In genomic region chr6:50011071-50011470, GRCm38 (mm10) we compare ENCODE assay signal across 26 mouse cellular contexts.
DNase-seq lines count a peak whose midpoint lies in the region; ATAC-seq and TF ChIP-seq lines count a peak whose summit lies in the region.
"Had no signal": no experiment of that assay in that cellular context is flagged by ENCODE, and none has a peak within 500 bp of the region (broad histone marks: within the 10 kb centered on the region; RNA-seq: fewer than 3 reads in every experiment).

No protein-coding gene starts in this region.

- 0 out of 2 replicates have a peak, but pooled peaks cover 6% of the 10 kb centered on the region for H3K4me1 ChIP-seq in kidney, postnatal 0 days (replicated peaks; ENCODE audit: insufficient read depth, low read length)
- peaks cover 21% of the 10 kb centered on the region for H3K4me1 ChIP-seq in kidney, embryonic 15.5 days
- H3K4me1 ChIP-seq in midbrain, embryonic 13.5 days (replicated peaks): no peaks in the 10 kb centered on the region

- ATAC-seq in kidney, postnatal 0 days (replicated peaks; ENCODE audit: low FRiP score, low read depth): no peak
- ATAC-seq in kidney, embryonic 15.5 days (replicated peaks; ENCODE audit: low FRiP score): no peak
- no peak for ATAC-seq in midbrain, embryonic 13.5 days
- ATAC-seq: intestine, embryonic 16.5 days had no signal

- WGBS in kidney, postnatal 0 days: 78% methylated on average over 12 of the region's 12 CpGs
- WGBS in kidney, embryonic 15.5 days: 72% methylated on average over 12 of the region's 12 CpGs
- 84% methylated on average over 12 of the region's 12 CpGs for WGBS in midbrain, embryonic 13.5 days

- H3K9me3 ChIP-seq in kidney, postnatal 0 days (replicated peaks; ENCODE audit: low read length): no peaks in the 10 kb centered on the region
- no peaks in the 10 kb centered on the region for H3K9me3 ChIP-seq in kidney, embryonic 15.5 days (replicated peaks)
- no peaks in the 10 kb centered on the region for H3K9me3 ChIP-seq in midbrain, embryonic 13.5 days
- H3K9me3 ChIP-seq: embryonic facial prominence, embryonic 12.5 days; heart, embryonic 15.5 days; hindbrain, embryonic 15.5 days; liver, embryonic 15.5 days; lung, embryonic 15.5 days; megakaryocyte, embryonic 14.5 days had no signal

- H3K9ac ChIP-seq in kidney, postnatal 0 days (ENCODE audit: low read depth, low read length): no peak overlapping the region
- no peak overlapping the region for H3K9ac ChIP-seq in kidney, embryonic 15.5 days
- H3K9ac ChIP-seq in midbrain, embryonic 13.5 days (replicated peaks): no peak overlapping the region
- H3K9ac ChIP-seq: embryonic facial prominence, embryonic 12.5 days; heart, embryonic 15.5 days; hindbrain, embryonic 15.5 days; liver, embryonic 15.5 days; lung, embryonic 15.5 days had no signal

- TF ChIP-seq CTCF in kidney, postnatal 0 days (IDR thresholded peaks at IDR 0.05; ENCODE audit: low read depth): no peak

- H3K4me2 ChIP-seq in kidney, postnatal 0 days (ENCODE audit: low read length): no peak overlapping the region
- H3K4me2 ChIP-seq in kidney, embryonic 15.5 days: no peak overlapping the region
- no peak overlapping the region for H3K4me2 ChIP-seq in midbrain, embryonic 13.5 days (replicated peaks)
- H3K4me2 ChIP-seq: embryonic facial prominence, embryonic 12.5 days; heart, embryonic 15.5 days; hindbrain, embryonic 15.5 days; liver, embryonic 15.5 days; lung, embryonic 15.5 days had no signal

- no peaks in the 10 kb centered on the region for H3K36me3 ChIP-seq in kidney, postnatal 0 days (ENCODE audit: insufficient read depth, low read length)
- no peaks in the 10 kb centered on the region for H3K36me3 ChIP-seq in kidney, embryonic 15.5 days
- no peaks in the 10 kb centered on the region for H3K36me3 ChIP-seq in midbrain, embryonic 13.5 days
- H3K36me3 ChIP-seq: embryonic facial prominence, embryonic 12.5 days; heart, embryonic 15.5 days; hindbrain, embryonic 15.5 days; liver, embryonic 15.5 days; lung, embryonic 15.5 days had no signal

- no peak for DNase-seq in kidney, postnatal 0 days (ENCODE audit: low spot score)
- peak; percentile 20 for DNase-seq in MN1 (ENCODE audit: low spot score)
- peak; percentile 68 for DNase-seq in naive thymus-derived CD4-positive, alpha-beta T cell, adult 2 months (ENCODE audit: low read depth)
- peak; percentile 9 to 27 for DNase-seq in thymus, postnatal 10 days (ENCODE audit: low spot score in 2 of 2)
- DNase-seq in embryo, embryonic 9.5 days (ENCODE audit: extremely low spot score): no peak
- DNase-seq in ovary, postnatal 14 days (ENCODE audit: low spot score): no peak
- DNase-seq: adrenal gland, postnatal 25 days; B cell, adult 2 months; cerebellum, adult 9-11 months; gastrocnemius, postnatal 36 days; heart, postnatal 36 days; kidney, adult 9 months; kidney, postnatal 36 days; lung, postnatal 36 days; midbrain, embryonic 14.5 days; right cerebral cortex, postnatal 4 days had no signal

- H3K27ac ChIP-seq in kidney, postnatal 0 days: 0 out of 2 replicates have a peak overlapping the region, but pooled peaks have one; percentile 31
- H3K27ac ChIP-seq in kidney, embryonic 15.5 days: no peak overlapping the region
- H3K27ac ChIP-seq in midbrain, embryonic 13.5 days: no peak overlapping the region
- H3K27ac ChIP-seq: embryonic facial prominence, embryonic 12.5 days; heart, embryonic 15.5 days; left cerebral cortex, adult 2 months; liver, embryonic 15.5 days; lung, embryonic 15.5 days had no signal

- H3K4me3 ChIP-seq in kidney, postnatal 0 days (replicated peaks; ENCODE audit: low read depth, low read length): no peak overlapping the region
- H3K4me3 ChIP-seq in kidney, embryonic 15.5 days (replicated peaks): no peak overlapping the region
- H3K4me3 ChIP-seq in midbrain, embryonic 13.5 days (replicated peaks): no peak overlapping the region
- H3K4me3 ChIP-seq: embryonic facial prominence, embryonic 12.5 days; heart, embryonic 15.5 days; hindbrain, embryonic 15.5 days; left cerebral cortex, adult 2 months; liver, embryonic 15.5 days; lung, embryonic 15.5 days; megakaryocyte, embryonic 14.5 days had no signal

- no peaks in the 10 kb centered on the region for H3K27me3 ChIP-seq in kidney, postnatal 0 days (ENCODE audit: insufficient read depth, low read length)
- H3K27me3 ChIP-seq in kidney, embryonic 15.5 days: no peaks in the 10 kb centered on the region
- H3K27me3 ChIP-seq in midbrain, embryonic 13.5 days: no peaks in the 10 kb centered on the region
- H3K27me3 ChIP-seq: embryonic facial prominence, embryonic 12.5 days; heart, embryonic 15.5 days; hindbrain, embryonic 15.5 days; liver, embryonic 15.5 days; lung, embryonic 15.5 days had no signal

Comparison
In these comparisons a context has a peak if more than half of its experiments do, and no peak if none do; other contexts are left out.
1. DNase-seq: peak in MN1 (single experiment), naive thymus-derived CD4-positive, alpha-beta T cell, adult 2 months (single experiment) and thymus, postnatal 10 days (2 of 2); none in kidney, postnatal 0 days (single experiment), embryo, embryonic 9.5 days (single experiment) and ovary, postnatal 14 days (single experiment).